Mouse (Mus musculus) mature B cell (primary cell): ENCODE data around the gene Ugt1a2.

Experiments
- in situ Hi-C: fragments of 300-500 bp; cut with MboI; formaldehyde crosslinking; loops from 2 replicates; pipeline ENCODE4 v1.14.3; 2019

Gene Ugt1a2

GRCm38 (mm10) chr1:88234248-88234610 lies 33.8 kb downstream of the Ugt1a2 start:
- in situ Hi-C loops = no loop called here

- in situ Hi-C loops = no loop called here
Observed at GRCm38 (mm10) chr1:88234646-88235045, 34.2 kb downstream of the Ugt1a2 start.

DNA sequence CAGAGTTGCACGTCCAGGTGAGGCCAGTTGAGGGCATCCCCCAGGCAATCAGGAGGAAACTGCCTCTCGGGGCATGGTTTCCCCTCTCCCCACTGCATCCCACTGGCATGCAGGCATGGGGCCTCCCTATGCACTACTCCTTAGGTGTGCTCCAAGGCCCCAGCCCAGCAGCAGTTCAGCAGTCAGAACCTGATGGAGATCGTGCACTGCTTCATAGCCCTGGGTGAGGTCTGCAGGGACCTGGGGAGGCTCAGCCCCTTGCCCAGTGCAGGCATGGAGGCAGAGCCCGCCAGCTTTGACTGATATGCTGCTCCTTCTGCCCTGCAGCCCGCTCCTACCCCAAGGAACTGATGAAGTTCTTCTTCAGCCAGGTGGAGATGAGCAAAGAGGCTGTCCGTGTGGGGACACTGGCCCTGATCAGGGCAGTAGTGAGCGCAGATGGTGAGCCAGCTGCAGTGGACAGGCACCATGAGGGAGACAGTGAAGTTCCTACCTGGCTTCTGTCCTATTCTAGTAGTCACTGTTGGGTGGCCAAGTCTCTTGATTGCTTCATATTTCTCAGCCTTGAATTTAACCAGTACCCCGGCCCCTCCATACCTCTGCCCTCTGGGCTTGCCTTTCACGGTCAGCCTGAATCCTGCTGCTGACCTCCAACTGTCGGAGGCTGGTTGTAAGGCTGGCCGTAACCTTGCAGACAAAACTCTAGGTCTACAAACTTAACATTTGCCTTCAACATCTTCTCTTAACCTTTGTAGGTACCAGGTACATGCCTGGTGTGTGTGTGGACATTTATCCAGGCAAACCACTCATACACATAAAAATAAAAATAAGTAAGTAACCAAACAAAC lies 34.9 kb downstream of the Ugt1a2 start:
- in situ Hi-C loops = no loop called here

GRCm38 (mm10) chr1:88235894-88236415 lies 35.6 kb downstream of the Ugt1a2 start:
- in situ Hi-C loops = no loop called here

- in situ Hi-C loops = no loop called here
Observed at GRCm38 (mm10) chr1:88237311-88237710, 36.9 kb downstream of the Ugt1a2 start.

GRCm38 (mm10) chr1:88238771-88239170 lies 38.4 kb downstream of the Ugt1a2 start:
- in situ Hi-C loops = no loop called here

GRCm38 (mm10) chr1:88240072-88240471 lies 39.7 kb downstream of the Ugt1a2 start:
- in situ Hi-C loops = no loop called here

DNA sequence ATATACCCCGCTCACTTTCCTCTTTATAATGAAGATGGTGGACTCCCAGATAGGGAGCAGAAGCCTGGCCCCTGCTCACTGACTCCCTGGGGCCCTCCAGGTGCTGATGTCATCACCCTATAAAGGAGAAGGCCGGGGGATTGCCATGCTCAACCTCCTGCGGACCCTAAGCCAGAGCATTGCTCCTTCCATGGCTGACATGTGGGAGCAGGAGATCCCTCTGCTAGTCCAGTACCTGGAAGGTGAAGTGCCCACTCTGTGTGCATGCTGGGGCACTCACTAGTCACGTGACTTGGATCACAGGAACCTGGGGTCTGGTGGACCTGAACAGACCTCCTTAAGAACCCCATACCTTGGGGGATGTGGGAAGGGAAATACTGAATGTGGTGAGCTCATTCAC lies 40.2 kb downstream of the Ugt1a2 start:
- in situ Hi-C loops = no loop called here

GRCm38 (mm10) chr1:88243861-88244260 lies 43.5 kb downstream of the Ugt1a2 start:
- in situ Hi-C loops = no loop called here

DNA sequence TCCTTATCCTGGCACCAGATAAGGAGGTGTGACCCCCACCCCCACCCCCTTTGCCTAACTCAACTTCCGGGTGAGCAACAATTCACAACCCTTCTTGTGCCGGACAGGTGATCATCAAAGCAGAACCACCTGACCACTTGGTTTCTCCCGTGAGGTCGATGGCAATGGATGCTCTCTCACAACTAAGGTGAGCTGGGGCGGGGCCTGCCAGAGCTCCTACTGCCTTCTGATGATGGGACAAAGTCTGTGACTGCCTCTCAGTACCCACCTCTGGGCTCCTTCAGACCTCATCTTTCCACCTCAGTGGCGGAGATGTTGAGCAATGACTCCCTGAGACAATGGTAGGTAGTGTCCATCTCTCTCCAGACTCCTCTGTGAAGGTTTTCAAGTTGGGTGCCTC lies 45.5 kb downstream of the Ugt1a2 start:
- in situ Hi-C loops = no loop called here

DNA sequence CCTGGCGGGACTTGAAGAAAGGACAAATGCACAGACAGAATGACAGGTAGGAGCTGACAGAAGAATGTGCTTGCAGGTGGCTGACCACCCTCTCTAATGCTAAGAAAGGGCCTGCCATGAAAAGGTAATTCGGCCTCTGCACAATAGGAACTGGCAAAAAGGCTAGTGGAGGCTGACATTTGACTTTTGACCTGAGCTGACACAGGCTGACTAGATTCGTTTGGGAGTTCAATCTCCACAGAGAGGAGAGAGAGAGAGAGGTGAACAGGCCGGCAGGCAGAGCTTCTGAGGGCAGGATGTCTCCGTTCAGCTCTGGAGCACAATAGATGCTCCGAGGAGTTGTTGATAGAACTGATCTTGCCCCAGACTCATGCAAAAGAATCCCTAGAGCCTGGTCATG lies 46.0 kb downstream of the Ugt1a2 start:
- in situ Hi-C loops = no loop called here

DNA sequence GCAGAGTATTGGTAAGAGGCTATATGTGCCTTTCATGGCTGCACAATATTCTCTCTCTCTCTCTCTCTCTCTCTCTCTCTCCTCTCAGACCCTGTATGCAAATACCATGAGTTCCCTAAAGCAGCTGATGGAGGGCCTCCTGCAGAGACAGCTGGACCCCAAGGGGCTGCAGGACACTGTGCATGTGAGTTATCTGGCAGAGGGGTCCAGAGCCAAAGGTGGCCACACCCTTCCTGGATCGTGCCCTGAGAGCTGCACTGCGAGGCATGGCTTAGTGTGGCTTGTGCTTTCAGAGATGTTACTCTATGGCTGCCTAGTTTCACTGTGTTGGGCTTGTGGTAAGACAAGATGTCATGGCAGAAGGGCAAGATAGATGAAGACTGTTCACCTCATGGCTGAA lies 47.3 kb downstream of the Ugt1a2 start:
- in situ Hi-C loops = no loop called here

GRCm38 (mm10) chr1:88248658-88249057 lies 48.3 kb downstream of the Ugt1a2 start:
- in situ Hi-C loops = no loop called here

- in situ Hi-C loops = no loop called here
Observed at GRCm38 (mm10) chr1:88249596-88249995, 49.2 kb downstream of the Ugt1a2 start.

DNA sequence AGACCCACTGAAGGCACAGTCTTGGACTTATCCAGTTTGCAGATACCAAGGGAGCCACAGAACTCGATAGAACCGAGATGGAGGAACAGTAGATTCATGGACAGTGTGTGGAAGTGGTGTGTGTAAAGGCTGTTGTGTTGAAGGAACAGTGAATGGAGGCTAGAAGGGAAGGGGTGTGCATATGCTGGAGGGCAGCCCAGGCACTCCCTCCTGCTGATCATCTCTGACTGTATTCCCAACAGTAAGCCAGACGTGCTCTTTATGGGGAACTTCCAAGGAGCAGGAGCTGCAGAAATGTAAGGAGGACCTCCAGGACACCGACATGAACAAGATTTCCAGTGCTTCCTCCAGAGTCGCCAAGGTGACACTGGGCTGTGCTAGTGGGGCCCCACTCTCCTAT lies 49.6 kb downstream of the Ugt1a2 start:
- in situ Hi-C loops = no loop called here

- in situ Hi-C loops = no loop called here
Observed at GRCm38 (mm10) chr1:88253106-88253505, 52.7 kb downstream of the Ugt1a2 start.

DNA sequence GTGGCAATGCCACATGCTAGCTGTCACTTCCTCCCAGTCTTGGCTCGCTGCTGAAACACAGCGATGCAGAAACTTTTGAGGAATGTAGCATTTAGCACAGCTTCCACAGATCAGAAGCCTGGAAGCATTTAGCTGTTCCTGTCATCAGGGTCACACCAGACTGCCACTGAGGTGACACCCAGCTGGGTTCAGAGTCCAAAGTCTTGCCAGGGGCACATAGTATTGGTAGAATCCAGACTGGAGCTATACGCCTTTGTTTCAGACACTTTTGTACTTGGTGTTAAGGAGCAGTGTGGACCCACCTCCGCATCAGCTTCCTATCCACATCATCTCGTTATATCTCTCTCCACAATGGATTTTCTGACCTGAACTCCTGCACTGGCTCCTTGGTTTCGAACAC lies 53.1 kb downstream of the Ugt1a2 start:
- in situ Hi-C loops = no loop called here

DNA sequence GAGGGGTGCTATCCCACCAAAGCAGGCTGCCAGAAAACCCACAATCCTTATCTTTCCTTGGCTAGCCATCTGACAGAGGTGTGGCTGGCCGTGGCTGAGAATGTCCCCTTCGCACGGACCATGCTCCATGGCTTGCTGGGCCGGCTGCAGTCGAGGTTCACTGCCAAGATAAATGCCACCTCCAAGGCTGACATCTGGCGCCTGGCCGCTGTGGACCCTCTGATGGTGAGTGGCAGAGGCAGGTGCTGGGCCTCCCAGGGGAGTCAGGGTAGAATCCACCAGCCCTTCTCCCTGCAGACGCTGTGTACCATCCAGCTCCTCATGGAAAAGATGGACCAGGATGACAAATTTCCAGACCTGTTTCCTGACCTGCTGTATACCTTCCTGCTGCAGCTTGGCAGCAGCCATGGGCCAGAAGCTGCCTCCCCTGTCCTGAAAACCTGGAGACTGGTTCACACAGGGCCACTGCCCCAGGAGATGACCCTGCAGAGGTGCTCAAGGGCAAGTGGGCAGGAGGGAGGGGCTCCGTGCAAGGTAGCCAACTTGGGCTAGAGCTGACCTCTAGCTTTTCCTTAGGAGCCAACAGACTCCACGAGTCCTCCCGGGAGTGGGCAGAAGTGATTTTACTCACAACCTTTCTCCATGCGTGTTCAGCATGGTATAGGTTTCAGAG lies 54.5 kb downstream of the Ugt1a2 start:
- in situ Hi-C loops = no loop called here

- in situ Hi-C loops = no loop called here
Observed at GRCm38 (mm10) chr1:88255466-88255857, 55.1 kb downstream of the Ugt1a2 start.

- in situ Hi-C loops = no loop called here
Observed at GRCm38 (mm10) chr1:88255989-88256754, 55.8 kb downstream of the Ugt1a2 start.

DNA sequence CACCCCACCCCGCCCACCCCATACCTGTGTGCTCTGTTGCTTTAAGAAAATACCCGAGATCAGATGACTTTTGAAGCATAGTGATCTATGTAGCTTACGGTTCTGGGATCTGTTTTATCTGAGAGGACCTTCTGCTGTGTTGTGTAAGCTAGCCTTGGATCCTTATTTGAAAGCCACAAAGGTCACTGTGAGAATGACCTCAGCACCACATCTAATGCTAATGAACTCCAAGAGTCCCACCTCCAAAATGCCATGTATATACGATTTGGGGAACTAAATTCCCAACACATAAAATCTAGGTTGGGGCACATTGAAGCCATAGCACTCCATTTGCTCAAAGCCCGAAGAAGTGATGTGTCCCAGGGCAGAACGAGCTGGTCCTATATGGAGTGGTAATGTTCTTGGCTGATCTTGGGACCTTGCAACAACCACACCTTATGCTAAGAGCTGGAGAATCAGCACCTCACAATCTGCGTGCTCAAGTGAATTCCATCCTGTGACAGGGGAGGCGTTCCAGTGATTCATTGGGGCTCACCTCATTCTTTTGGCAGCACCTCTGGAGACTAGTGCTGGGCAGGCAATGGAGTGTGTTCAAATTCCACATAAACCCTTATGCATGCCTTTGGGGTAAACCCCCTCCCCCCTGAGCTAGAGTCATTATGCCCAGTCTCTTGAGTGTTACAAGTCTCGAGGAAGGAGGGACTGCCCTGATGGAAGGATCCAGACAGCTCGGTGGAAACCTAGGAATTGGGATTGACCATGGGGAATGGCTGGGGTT lies 56.7 kb downstream of the Ugt1a2 start:
- in situ Hi-C loops = no loop called here

- in situ Hi-C loops = no loop called here
Observed at GRCm38 (mm10) chr1:88257681-88258080, 57.3 kb downstream of the Ugt1a2 start.
